In genomic region chr11:3389996-3390395, GRCm38 (mm10) we compare ENCODE assay signal across 20 mouse cellular contexts. TPM values are rescaled to one million over a fixed set of nuclear protein-coding genes. Genes with fewer than 3 reads are reported as not detected.
DNase-seq lines count a peak whose midpoint lies in the region; ATAC-seq and TF ChIP-seq lines count a peak whose summit lies in the region.
"Had no signal": no experiment of that assay in that cellular context is flagged by ENCODE, and none has a peak within 500 bp of the region (broad histone marks: within the 10 kb centered on the region; RNA-seq: fewer than 3 reads in every experiment).

No protein-coding gene starts in this region.

- H3K4me1 ChIP-seq in lung, postnatal 0 days (ENCODE audit: insufficient read depth, low read depth, low read length), result peaks cover 5% of the 10 kb centered on the region; the same call in 1 of the 2 replicates
- 0 out of 2 replicates have a peak, but pooled peaks cover 3% of the 10 kb centered on the region for H3K4me1 ChIP-seq in kidney, embryonic 15.5 days
- peaks cover 21% of the 10 kb centered on the region for H3K4me1 ChIP-seq in liver, embryonic 11.5 days (replicated peaks; ENCODE audit: control insufficient read depth, insufficient read depth, low read length)

- H3K27me3 ChIP-seq in lung, postnatal 0 days (replicated peaks; ENCODE audit: insufficient read depth, low read length), result no peaks in the 10 kb centered on the region
- no peaks in the 10 kb centered on the region for H3K27me3 ChIP-seq in kidney, embryonic 15.5 days
- H3K27me3 ChIP-seq in liver, embryonic 11.5 days (replicated peaks; ENCODE audit: control insufficient read depth, insufficient read depth, low read length), result no peaks in the 10 kb centered on the region
- H3K27me3 ChIP-seq: heart, embryonic 13.5 days; limb, embryonic 15.5 days; liver, embryonic 15.5 days; lung, embryonic 15.5 days; neural tube, embryonic 15.5 days had no signal

- H3K9ac ChIP-seq in lung, postnatal 0 days (replicated peaks; ENCODE audit: low read depth), result no peak overlapping the region
- H3K9ac ChIP-seq in kidney, embryonic 15.5 days, result no peak overlapping the region
- no peak overlapping the region for H3K9ac ChIP-seq in liver, embryonic 11.5 days (ENCODE audit: low read depth, low read length)
- H3K9ac ChIP-seq: heart, embryonic 13.5 days; limb, embryonic 15.5 days; liver, embryonic 15.5 days; lung, embryonic 15.5 days; neural tube, embryonic 15.5 days had no signal

- no peak for TF ChIP-seq CTCF in lung, postnatal 0 days (IDR thresholded peaks at IDR 0.05)

- peak; percentile 31; the same call in 1 of the 2 replicates for ATAC-seq in cerebellum, adult (ENCODE audit: insufficient number of reproducible peaks, low FRiP score, low TSS enrichment)
- no peak for ATAC-seq in lung, postnatal 0 days
- ATAC-seq in kidney, embryonic 15.5 days (replicated peaks; ENCODE audit: low FRiP score), result no peak
- ATAC-seq in liver, embryonic 11.5 days (replicated peaks; ENCODE audit: low FRiP score), result no peak
- ATAC-seq: hindbrain, postnatal 0 days had no signal

- no peak for DNase-seq in cerebellum, postnatal 4 days (ENCODE audit: low spot score in 2 of 2)
- no peak for DNase-seq in lung, postnatal 0 days (ENCODE audit: low spot score)
- DNase-seq in lung, postnatal 14 days, result no peak
- DNase-seq in cerebellum, postnatal 25 days, result peak; percentile 59 to 68
- no peak for DNase-seq in liver, embryonic 11.5 days (ENCODE audit: low spot score)
- DNase-seq: gastrocnemius, postnatal 36 days; heart, adult 2 months; heart, postnatal 14 days; left cerebral cortex, postnatal 4 days; right cerebral cortex, postnatal 14 days; thymus, postnatal 25 days had no signal

- no peak overlapping the region for H3K4me3 ChIP-seq in lung, postnatal 0 days (ENCODE audit: low read depth, low read length)
- H3K4me3 ChIP-seq in kidney, embryonic 15.5 days (replicated peaks), result no peak overlapping the region
- no peak overlapping the region for H3K4me3 ChIP-seq in liver, embryonic 11.5 days (ENCODE audit: low read depth, low read length)
- H3K4me3 ChIP-seq: heart, adult 2 months; heart, embryonic 13.5 days; limb, embryonic 15.5 days; liver, embryonic 15.5 days; lung, embryonic 15.5 days; neural tube, embryonic 15.5 days had no signal

- TF ChIP-seq EP300 in lung, postnatal 0 days (IDR thresholded peaks at IDR 0.05), result no peak

- H3K27ac ChIP-seq in lung, postnatal 0 days (ENCODE audit: low read length), result peak overlapping the region; percentile 84
- H3K27ac ChIP-seq in kidney, embryonic 15.5 days, result no peak overlapping the region
- H3K27ac ChIP-seq in liver, embryonic 11.5 days (ENCODE audit: low read depth, low read length), result no peak overlapping the region
- H3K27ac ChIP-seq: heart, adult 2 months; heart, embryonic 13.5 days; hindbrain, postnatal 0 days; limb, embryonic 15.5 days; liver, embryonic 15.5 days; lung, embryonic 15.5 days; neural tube, embryonic 15.5 days had no signal

- H3K36me3 ChIP-seq in lung, postnatal 0 days (ENCODE audit: insufficient read depth, low read length), result no peaks in the 10 kb centered on the region
- H3K36me3 ChIP-seq in kidney, embryonic 15.5 days, result peaks cover 15% of the 10 kb centered on the region
- peaks cover 8% of the 10 kb centered on the region for H3K36me3 ChIP-seq in liver, embryonic 11.5 days (ENCODE audit: control insufficient read depth, insufficient read depth, low read length)
- H3K36me3 ChIP-seq: neural tube, embryonic 15.5 days had no signal

- 70% methylated on average over 5 of the region's 5 CpGs for WGBS in lung, postnatal 0 days
- 73% methylated on average over 5 of the region's 5 CpGs for WGBS in kidney, embryonic 15.5 days
- WGBS in liver, embryonic 11.5 days, result 67% methylated on average over 5 of the region's 5 CpGs

- no peaks in the 10 kb centered on the region for H3K9me3 ChIP-seq in lung, postnatal 0 days (ENCODE audit: low read length)
- H3K9me3 ChIP-seq in kidney, embryonic 15.5 days (replicated peaks), result no peaks in the 10 kb centered on the region
- no peaks in the 10 kb centered on the region for H3K9me3 ChIP-seq in liver, embryonic 11.5 days (ENCODE audit: control insufficient read depth, low read length)
- H3K9me3 ChIP-seq: heart, embryonic 13.5 days; limb, embryonic 15.5 days; liver, embryonic 15.5 days; lung, embryonic 15.5 days; neural tube, embryonic 15.5 days had no signal

- H3K4me2 ChIP-seq in lung, postnatal 0 days (replicated peaks; ENCODE audit: low read depth, low read length), result no peak overlapping the region
- no peak overlapping the region for H3K4me2 ChIP-seq in kidney, embryonic 15.5 days
- H3K4me2 ChIP-seq in liver, embryonic 11.5 days, result no peak overlapping the region
- H3K4me2 ChIP-seq: heart, embryonic 13.5 days; limb, embryonic 15.5 days; liver, embryonic 15.5 days; lung, embryonic 15.5 days; midbrain, embryonic 11.5 days; neural tube, embryonic 15.5 days had no signal

RNA-seq across cellular contexts. Expression of gene Limk2, which starts 19.0 kb away (rescaled TPM):
- 57.2 and 62.0 TPM in 2 replicates for polyA plus RNA-seq in lung, postnatal 0 days (2015; fragmentation: Nextera tagmentation; extraction: Ambion mirVana)
- polyA plus RNA-seq in kidney, embryonic 15.5 days (2015; fragmentation: Nextera tagmentation; extraction: Ambion mirVana), result 40.5 and 46.0 TPM in 2 replicates
- polyA plus RNA-seq in liver, embryonic 11.5 days (2014; fragmentation: Nextera tagmentation; extraction: Ambion mirVana), result 37.4 and 37.7 TPM in 2 replicates

RNA-seq across cellular contexts. Expression of gene Pik3ip1, which starts 59.8 kb away (rescaled TPM):
- 22.7 and 25.5 TPM in 2 replicates for polyA plus RNA-seq in lung, postnatal 0 days (2015; fragmentation: Nextera tagmentation; extraction: Ambion mirVana)
- polyA plus RNA-seq in kidney, embryonic 15.5 days (2015; fragmentation: Nextera tagmentation; extraction: Ambion mirVana), result 11.4 and 13.2 TPM in 2 replicates
- polyA plus RNA-seq in liver, embryonic 11.5 days (2014; fragmentation: Nextera tagmentation; extraction: Ambion mirVana), result 3.5 and 3.8 TPM in 2 replicates

Comparison
In these comparisons a context has a peak if more than half of its experiments do, and no peak if none do; other contexts are left out.
1. DNase-seq: peak in cerebellum, postnatal 25 days (2 of 2); none in cerebellum, postnatal 4 days (0 of 2), lung, postnatal 0 days (single experiment), lung, postnatal 14 days (single experiment) and liver, embryonic 11.5 days (single experiment).